Mouse (Mus musculus): ENCODE results near the gene Uox. TPM values are rescaled to one million over a fixed set of nuclear protein-coding genes. Genes with fewer than 3 reads are reported as not detected.

Gene Uox
- polyA plus RNA-seq, 1 experiment from 2014 or later = 0.18 TPM

DNA sequence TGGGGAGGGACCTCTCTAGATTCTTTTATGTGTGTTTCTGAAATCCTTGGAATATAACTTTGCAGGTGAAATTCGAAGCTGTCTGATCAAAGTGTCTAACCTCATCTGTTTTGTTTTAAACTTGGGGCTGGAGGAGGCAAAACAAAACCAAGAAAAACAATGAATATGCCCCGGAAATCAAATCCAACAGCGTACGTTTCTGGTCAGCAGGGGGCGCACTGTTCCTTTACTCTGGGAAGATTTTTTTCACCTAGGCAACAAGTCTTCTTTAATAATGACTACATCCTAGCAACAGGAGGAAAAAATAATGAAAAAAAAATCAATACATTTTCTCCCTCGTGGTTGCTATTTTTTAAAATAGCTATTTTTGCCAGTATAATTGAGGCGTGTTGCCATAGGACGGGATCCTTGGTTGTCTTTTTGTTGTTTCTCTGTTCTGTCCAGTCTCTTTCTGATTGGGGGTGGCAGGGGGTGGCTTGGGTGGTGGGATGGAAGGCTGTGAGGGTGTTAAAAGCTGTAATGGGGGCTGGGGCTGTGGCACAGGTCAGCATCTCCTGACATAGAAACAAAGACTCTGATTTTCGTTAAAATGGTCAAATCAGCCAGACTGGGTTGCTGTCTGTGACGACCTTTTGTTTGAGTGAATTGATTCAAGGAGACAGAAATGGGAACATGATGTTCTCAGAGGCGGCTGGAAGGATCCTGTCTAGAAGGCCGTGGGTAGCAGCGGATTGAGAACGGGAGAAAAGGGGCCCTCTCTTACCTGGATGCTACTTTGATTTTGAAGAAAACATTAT is 5.8 kb upstream of the Uox start:
- Histone ChIP-seq H3K27me3 (no peaks in the 10 kb centered on the region), H3K27ac (replicated peaks) (peak overlapping the region; percentile 61; the same call in 1 of the 2 replicates), H3K9me3 (no peaks in the 10 kb centered on the region), H3K4me1 (replicated peaks) (peaks cover 5% of the 10 kb centered on the region), H3K36me3 (no peaks in the 10 kb centered on the region), H3K4me2 (peak overlapping the region; percentile 26; the same call in 1 of the 2 replicates), H3K9ac (no peak overlapping the region), H3K4me3 (no peak overlapping the region)
- WGBS = 24% methylated on average over 14 of the region's 14 CpGs
- no peak for ATAC-seq (ENCODE audit: low FRiP score, low read depth)

DNA sequence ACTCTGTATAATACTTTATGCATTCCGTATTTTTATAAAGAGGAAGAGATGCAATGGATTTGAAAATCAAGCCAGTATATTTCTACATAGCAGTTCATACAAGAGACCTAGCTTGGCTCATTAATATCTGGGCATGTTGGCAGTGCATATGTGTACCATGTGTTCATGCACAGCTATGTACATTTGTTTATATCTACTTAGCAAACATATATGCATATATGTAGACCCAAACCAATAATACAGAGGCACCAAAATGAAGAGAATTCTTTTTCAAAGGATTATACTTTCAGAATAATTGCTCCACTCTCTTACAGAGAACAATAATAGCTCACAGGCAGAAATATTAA is 5.2 kb upstream of the Uox start:
- Histone ChIP-seq H3K36me3 (no peaks in the 10 kb centered on the region), H3K4me1 (replicated peaks) (peaks cover 5% of the 10 kb centered on the region), H3K27ac (replicated peaks) (0 out of 2 replicates have a peak overlapping the region, but pooled peaks have one; percentile 61), H3K4me3 (no peak overlapping the region), H3K9ac (no peak overlapping the region), H3K9me3 (no peaks in the 10 kb centered on the region), H3K4me2 (no peak overlapping the region), H3K27me3 (no peaks in the 10 kb centered on the region)
- ATAC-seq (ENCODE audit: low FRiP score, low read depth) = no peak
- 91% methylated on average over 1 of the region's 1 CpGs for WGBS

DNA sequence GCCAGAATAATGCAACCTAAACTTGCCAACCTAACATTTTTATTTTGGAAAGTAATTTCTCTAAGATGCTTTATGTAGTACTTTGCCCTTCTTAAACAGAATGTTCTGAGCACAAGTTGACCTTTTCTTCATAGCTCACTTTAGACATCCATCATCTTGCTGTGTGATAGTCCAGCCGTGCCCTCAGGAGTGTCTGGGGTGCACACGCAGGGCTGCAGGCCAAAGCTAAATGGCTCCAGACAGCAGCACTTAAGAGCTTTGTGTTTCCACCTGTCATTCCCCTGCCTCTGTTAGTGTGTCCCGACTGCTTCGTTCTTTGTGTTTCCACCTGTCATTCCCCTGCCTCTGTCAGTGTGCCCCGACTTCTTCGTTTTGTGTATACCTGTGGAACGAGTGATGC is 2.9 kb upstream of the Uox start:
- no peak overlapping the region for H3K4me2 ChIP-seq
- ATAC-seq (ENCODE audit: low FRiP score, low read depth) = no peak
- peaks cover 5% of the 10 kb centered on the region for H3K4me1 ChIP-seq (replicated peaks)
- WGBS = 83% methylated on average over 7 of the region's 7 CpGs
- no peak overlapping the region for H3K4me3 ChIP-seq
- H3K9me3 ChIP-seq = no peaks in the 10 kb centered on the region
- no peak overlapping the region for H3K9ac ChIP-seq
- no peaks in the 10 kb centered on the region for H3K36me3 ChIP-seq
- no peak overlapping the region for H3K27ac ChIP-seq (replicated peaks)
- H3K27me3 ChIP-seq = no peaks in the 10 kb centered on the region

DNA sequence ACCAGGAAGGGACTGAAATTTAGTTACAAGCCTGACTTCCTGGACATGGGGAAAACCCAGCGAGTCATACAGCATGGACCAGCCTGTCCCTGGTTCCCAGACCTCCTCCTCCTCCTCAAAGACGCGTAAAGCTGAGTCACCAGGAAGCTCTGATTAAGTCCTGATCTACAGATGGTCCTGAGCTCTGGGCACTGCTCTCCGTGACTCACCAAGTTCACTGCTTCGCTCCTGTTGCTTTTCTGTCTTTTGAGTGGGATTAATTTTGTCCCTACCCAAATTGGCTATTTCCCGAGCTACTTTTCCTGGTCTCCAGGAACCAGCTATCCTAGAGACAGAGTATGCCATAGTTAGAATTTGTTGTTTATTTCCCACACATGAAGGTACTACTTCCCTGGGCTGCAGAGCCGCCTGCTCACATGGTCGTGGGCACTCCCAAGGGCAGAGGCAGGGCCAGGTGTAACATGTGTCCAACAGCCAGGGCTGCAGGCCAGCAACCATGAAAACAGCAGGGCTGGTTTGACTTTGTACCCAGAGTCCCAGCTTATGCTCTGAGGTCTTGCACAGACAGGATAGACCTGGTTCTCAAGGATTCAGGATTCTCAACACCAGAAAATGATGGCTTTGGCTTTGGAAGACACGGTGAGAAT is 2.2 kb upstream of the Uox start:
- 73% methylated on average over 9 of the region's 9 CpGs for WGBS
- H3K4me3 ChIP-seq = no peak overlapping the region
- H3K36me3 ChIP-seq = no peaks in the 10 kb centered on the region
- H3K27me3 ChIP-seq = no peaks in the 10 kb centered on the region
- no peak overlapping the region for H3K4me2 ChIP-seq
- H3K27ac ChIP-seq (replicated peaks) = no peak overlapping the region
- H3K9me3 ChIP-seq = no peaks in the 10 kb centered on the region
- H3K9ac ChIP-seq = no peak overlapping the region
- H3K4me1 ChIP-seq (replicated peaks) = peaks cover 5% of the 10 kb centered on the region
- no peak for ATAC-seq (ENCODE audit: low FRiP score, low read depth)

DNA sequence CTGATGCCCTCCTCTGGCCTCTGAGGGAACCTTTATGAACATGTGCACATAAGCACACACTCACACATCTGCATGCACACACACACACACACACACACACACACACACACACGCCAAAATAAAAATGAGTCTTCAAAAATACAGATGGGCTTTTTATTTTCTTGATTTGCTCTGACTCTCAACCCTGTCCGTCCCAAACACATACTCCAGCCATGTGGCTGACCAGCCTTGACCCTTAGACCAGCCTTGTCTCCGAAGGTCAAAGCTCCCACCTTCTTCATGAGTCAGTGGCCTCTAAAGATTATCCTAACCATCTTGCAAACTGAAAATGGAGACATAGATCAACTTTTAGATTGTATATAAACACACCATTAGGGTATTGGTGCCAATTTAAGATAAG is 632 bp upstream of the Uox start:
- Histone ChIP-seq H3K4me1 (replicated peaks) (peaks cover 3% of the 10 kb centered on the region), H3K4me2 (no peak overlapping the region), H3K4me3 (no peak overlapping the region), H3K27ac (replicated peaks) (no peak overlapping the region), H3K9me3 (no peaks in the 10 kb centered on the region), H3K36me3 (no peaks in the 10 kb centered on the region), H3K9ac (no peak overlapping the region), H3K27me3 (no peaks in the 10 kb centered on the region)
- 91% methylated on average over 3 of the region's 3 CpGs for WGBS
- ATAC-seq (ENCODE audit: low FRiP score, low read depth) = no peak

DNA sequence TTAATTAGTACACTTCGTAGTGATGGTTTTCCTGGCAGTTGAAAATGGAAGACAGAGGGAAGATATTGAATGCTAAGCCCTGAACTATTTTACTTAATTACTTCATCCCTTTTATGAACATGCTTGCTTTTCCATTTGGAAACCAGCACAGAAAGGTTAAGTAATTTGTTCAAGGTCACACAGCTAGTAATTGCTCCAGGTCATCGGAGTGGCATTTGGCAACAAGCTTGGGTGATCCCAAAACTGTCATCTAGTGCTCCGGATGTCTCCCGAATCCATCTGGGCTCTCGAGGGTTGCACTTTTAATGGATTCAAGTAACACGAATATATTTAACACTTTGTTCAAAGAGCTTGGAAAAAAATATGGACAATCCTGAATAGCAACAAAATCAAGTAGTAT is 713 bp downstream of the Uox start:
- H3K27me3 ChIP-seq = no peaks in the 10 kb centered on the region
- H3K36me3 ChIP-seq = no peaks in the 10 kb centered on the region
- H3K9ac ChIP-seq = no peak overlapping the region
- no peak for ATAC-seq (ENCODE audit: low FRiP score, low read depth)
- WGBS = 84% methylated on average over 6 of the region's 6 CpGs
- no peaks in the 10 kb centered on the region for H3K4me1 ChIP-seq (replicated peaks)
- no peaks in the 10 kb centered on the region for H3K9me3 ChIP-seq
- H3K27ac ChIP-seq (replicated peaks) = no peak overlapping the region
- no peak overlapping the region for H3K4me3 ChIP-seq
- H3K4me2 ChIP-seq = no peak overlapping the region

DNA sequence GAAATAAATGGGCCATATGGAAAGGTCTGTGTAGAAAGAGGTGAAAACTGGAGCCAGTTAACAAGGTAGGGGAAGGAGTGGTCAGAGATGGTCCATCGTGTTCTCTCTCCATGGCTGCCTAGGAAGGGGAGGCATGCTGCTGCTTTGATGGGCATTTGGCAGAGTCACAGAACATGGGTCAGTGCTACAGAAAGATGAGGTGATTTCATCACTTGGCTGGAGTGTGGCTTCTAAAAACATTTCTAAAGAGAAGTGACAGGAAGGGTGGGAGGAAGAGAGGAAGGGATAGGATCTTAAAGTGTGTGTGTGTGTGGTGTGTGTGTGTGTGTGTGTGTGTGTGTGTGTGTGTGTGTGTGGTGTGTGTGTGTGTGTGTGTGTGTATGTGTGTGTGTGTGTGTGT is 1.1 kb downstream of the Uox start:
- Histone ChIP-seq H3K4me2 (no peak overlapping the region), H3K27ac (replicated peaks) (no peak overlapping the region), H3K36me3 (no peaks in the 10 kb centered on the region), H3K9me3 (no peaks in the 10 kb centered on the region), H3K4me1 (replicated peaks) (no peaks in the 10 kb centered on the region), H3K4me3 (no peak overlapping the region), H3K9ac (no peak overlapping the region), H3K27me3 (no peaks in the 10 kb centered on the region)
- 77% methylated on average over 1 of the region's 1 CpGs for WGBS
- ATAC-seq (ENCODE audit: low FRiP score, low read depth) = no peak

DNA sequence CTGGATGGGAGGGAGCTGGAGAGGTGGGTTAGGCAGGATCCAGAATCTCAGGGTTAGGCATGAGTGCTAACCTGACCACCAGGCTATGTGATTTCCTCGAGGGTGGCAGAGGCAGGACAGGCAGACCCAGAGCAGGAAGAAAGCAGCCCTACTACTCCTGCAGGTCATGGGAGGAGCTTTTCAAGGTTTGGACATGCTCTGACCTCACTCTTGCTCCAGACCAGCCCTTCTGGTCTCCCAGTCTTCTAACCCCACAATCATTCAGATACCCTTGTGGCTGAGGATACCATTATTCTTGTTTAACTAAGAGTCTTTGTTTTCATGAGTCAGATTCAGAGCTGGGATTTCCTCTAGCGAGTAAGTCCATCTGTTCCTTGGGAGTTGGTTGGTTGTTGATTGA is 7.4 kb downstream of the Uox start:
- 68% methylated on average over 2 of the region's 2 CpGs for WGBS
- Histone ChIP-seq H3K9me3 (no peaks in the 10 kb centered on the region), H3K27ac (replicated peaks) (no peak overlapping the region), H3K4me3 (no peak overlapping the region), H3K27me3 (no peaks in the 10 kb centered on the region), H3K9ac (no peak overlapping the region), H3K4me1 (replicated peaks) (no peaks in the 10 kb centered on the region), H3K4me2 (no peak overlapping the region), H3K36me3 (no peaks in the 10 kb centered on the region)
- no peak for ATAC-seq (ENCODE audit: low FRiP score, low read depth)

DNA sequence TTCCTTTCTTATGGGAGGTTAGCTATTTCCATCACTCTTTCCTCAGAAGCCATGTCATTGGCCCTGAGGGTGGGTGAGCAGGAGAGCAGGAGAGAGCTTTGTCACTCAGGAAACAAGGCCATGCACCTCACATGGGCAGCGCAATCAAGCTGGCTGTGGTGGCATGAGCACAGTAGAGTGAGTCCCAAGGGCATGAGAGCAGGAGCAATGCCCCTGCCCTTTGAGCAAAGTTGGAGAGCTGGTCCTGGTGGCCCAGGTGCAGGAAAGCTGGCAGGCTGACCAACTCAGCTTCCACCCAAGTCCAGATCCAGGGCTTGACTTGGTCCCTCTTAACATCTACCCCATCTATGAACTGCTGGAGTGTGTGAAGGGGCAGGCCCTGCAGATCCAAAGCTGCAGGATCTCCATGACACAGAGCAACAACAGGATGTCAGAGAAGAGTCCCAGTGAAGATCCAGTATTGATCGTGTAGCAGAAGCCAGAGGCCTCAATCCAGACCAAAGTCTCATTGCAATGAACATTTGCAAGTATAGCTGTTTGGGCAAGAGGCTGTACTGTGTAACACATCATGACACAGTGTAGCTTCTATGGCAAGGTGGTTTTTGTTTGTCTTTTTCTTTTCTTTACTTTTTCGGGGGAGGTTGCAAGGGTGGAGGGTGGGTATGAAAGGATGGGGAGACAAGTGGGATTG is 10.0 kb downstream of the Uox start:
- H3K9me3 ChIP-seq = no peaks in the 10 kb centered on the region
- 92% methylated on average over 3 of the region's 3 CpGs for WGBS
- no peaks in the 10 kb centered on the region for H3K4me1 ChIP-seq (replicated peaks)
- no peak overlapping the region for H3K4me2 ChIP-seq
- no peak for ATAC-seq (ENCODE audit: low FRiP score, low read depth)
- no peak overlapping the region for H3K9ac ChIP-seq
- no peaks in the 10 kb centered on the region for H3K27me3 ChIP-seq
- H3K36me3 ChIP-seq = no peaks in the 10 kb centered on the region
- no peak overlapping the region for H3K4me3 ChIP-seq
- H3K27ac ChIP-seq (replicated peaks) = no peak overlapping the region

DNA sequence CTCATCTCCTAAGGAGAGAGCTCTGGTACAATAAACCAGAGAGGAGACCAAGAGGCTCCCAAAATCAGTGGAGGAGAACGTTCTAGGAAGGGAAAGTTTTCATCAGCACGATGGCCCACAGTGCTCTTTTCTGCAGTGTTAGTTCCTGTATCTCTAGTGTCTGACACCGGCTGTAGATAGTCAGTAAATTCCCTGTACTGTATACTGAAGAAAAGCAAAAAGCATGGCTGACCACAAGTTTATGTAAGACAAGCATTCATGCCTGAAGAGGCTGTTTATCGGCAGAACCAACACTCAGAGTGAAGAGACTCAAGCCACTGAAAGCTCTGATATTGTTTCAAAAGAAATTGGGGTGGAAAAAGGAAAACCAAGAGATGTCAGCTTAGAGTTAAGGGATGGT is 13.3 kb downstream of the Uox start:
- 85% methylated on average over 4 of the region's 4 CpGs for WGBS
- no peak for ATAC-seq (ENCODE audit: low FRiP score, low read depth)
- no peak overlapping the region for H3K4me2 ChIP-seq
- no peaks in the 10 kb centered on the region for H3K4me1 ChIP-seq (replicated peaks)
- no peak overlapping the region for H3K27ac ChIP-seq (replicated peaks)
- H3K27me3 ChIP-seq = no peaks in the 10 kb centered on the region
- no peaks in the 10 kb centered on the region for H3K9me3 ChIP-seq
- no peaks in the 10 kb centered on the region for H3K36me3 ChIP-seq
- no peak overlapping the region for H3K9ac ChIP-seq
- no peak overlapping the region for H3K4me3 ChIP-seq

DNA sequence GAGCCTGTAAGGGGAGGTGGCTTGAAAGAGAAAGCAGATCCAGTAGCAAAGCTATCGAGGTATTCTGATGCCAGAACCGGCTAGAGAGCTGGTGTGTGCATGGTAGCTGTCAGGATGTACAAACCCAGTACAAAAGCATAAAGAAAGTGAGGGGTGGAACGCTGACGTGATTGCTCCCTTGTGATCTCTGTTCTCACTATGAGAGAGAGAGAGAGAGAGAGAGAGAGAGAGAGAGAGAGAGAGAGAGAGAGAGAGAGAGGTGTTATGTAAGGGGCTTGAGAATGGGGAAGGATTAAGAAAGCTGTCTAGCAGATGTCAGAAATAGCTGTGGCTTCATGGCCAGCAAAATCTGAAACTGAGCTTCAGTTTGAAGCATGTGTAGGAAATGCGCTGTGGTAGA is 13.7 kb downstream of the Uox start:
- WGBS = 64% methylated on average over 5 of the region's 5 CpGs
- no peaks in the 10 kb centered on the region for H3K9me3 ChIP-seq
- no peak for ATAC-seq (ENCODE audit: low FRiP score, low read depth)

DNA sequence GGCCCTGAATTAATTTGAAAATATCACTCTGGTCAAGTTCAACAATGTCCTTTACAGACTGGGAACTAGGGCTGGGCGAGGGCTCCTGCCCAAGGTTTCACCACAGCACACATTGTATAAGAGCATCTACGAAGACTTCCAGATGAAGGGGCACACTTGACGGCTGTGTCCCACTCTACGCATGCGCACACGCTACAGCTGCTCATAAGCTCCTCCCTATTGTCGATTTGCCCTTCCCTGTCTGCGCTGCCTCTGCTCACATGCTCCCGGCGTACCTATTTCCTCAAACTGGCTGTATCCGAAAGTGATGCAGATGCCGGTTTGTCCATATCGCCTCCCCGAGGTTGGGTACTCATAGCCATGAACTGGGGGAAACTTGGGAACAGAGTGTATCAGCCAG is 16.4 kb downstream of the Uox start:
- Histone ChIP-seq H3K4me3 (no peak overlapping the region), H3K4me2 (no peak overlapping the region), H3K9me3 (no peaks in the 10 kb centered on the region), H3K27ac (replicated peaks) (no peak overlapping the region), H3K36me3 (no peaks in the 10 kb centered on the region), H3K9ac (no peak overlapping the region), H3K4me1 (replicated peaks) (no peaks in the 10 kb centered on the region), H3K27me3 (no peaks in the 10 kb centered on the region)
- no peak for ATAC-seq (ENCODE audit: low FRiP score, low read depth)
- WGBS = 95% methylated on average over 14 of the region's 14 CpGs

More for the DNA sequence above, 13.7 kb downstream of the Uox start:
- H3K27ac ChIP-seq (replicated peaks) = no peak overlapping the region
- no peaks in the 10 kb centered on the region for H3K27me3 ChIP-seq
- no peak overlapping the region for H3K4me2 ChIP-seq
- H3K4me1 ChIP-seq (replicated peaks) = no peaks in the 10 kb centered on the region
- H3K36me3 ChIP-seq = no peaks in the 10 kb centered on the region
- H3K9ac ChIP-seq = no peak overlapping the region
- H3K4me3 ChIP-seq = no peak overlapping the region

Measured in hindbrain, embryonic 15.5 days (tissue).